Mouse (Mus musculus) right cerebral cortex, postnatal 10 days (tissue): ENCODE results near the gene Tmem235.

Experiments
- DNase-seq, 2 experiments: peaks; one replicate each; pipeline ENCODE4 v3.0.0; 2021; ENCODE audit warnings: low spot score in 2 of 2

Gene Tmem235

DNA sequence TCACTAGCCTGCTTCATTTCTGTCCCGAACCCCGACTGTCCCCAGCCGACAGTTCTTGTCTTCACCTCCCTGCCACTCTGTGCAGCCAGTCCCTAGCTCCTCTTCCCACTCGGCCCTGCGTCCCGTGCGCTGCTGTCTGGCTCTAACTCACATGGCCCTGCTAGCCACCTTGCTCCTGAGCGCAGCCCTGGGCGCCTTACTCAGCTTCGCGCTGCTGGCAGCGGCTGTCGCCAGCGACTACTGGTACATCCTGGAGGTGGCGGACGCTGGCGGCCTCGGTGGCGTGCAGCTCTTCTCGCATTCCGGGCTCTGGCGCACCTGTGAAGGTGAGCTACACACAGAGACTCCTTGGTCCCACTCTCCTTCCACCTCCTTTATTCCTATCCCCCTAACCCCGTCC, at the start of gene Tmem235:
TSS of gene Tmem235 (plus strand) at position 152 of the 400 bp plus-strand sequence.
- no peak for DNase-seq

DNA sequence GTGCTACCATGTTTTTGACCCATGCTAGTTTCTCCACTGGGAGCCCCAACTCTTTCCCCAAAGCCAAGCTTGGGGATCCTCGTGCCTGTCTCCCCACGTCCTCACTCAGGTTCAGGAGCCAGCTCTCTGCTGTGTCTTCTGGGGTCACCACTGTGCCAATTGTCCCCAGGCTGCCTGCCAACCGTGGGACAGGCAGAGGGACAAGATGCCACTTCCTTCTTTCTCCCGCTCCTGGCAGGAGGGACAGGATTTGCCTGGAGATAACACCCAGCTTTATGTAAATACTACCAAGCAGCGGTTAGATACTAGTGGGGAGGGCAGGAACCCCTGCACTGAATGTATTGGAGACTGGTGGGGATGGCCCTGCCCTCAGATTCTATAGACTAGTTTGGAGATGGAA, 46.7 kb upstream of the Tmem235 start:
- no peak for DNase-seq

DNA sequence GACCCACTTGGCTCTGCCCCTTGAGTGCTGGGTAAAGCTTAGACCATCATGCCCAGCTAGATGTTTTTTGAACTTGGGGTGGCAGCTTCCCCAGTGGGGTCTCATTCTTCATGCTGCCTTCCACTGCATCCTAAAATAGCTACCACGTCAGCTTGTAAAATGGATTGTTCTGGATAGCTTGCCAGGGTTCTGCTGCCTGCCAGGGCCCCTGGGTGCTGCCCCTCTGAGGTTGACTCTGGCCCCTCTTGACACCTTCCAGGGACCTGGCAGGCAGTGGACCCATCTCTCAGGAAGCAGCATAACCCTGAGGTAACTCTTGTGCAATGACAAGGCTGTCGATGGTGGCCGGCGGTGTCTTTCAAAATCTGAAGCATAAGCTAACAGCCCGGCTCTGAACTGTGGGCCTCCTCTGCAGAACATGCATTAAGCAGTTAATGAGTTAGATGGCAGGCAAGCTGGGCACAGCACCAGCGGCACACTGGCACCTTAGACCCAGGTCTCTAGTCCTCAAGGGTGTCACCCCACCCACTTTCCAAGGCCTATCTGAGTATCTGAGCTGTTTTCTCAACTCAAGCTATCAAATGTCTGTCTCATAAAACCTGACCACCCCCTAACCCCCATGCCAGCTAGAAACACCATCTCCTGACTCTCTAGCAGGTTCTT, 45.7 kb upstream of the Tmem235 start:
- DNase-seq, result no peak

DNA sequence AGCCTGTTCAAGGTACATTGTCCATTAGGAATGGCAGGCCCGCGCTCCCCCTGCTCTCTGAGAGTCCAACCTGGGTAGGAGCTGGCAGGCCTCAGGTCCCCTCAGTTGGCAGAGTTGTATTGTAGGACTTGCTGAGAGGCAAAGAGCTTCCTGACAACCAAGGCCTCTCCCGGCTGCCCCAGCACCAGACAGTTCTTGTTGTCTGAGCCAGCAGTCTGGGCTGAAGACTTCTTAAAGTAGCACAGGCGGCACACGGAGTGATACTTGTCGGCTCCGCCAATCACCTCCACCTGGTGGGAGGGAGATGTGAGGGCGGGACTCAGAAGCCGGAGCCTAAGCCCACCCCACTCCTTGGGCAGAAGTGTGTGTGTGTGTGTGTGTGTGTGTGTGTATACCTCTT, 44.7 kb upstream of the Tmem235 start:
- peak in 1 of 2 experiments; percentile 22 for DNase-seq

DNA sequence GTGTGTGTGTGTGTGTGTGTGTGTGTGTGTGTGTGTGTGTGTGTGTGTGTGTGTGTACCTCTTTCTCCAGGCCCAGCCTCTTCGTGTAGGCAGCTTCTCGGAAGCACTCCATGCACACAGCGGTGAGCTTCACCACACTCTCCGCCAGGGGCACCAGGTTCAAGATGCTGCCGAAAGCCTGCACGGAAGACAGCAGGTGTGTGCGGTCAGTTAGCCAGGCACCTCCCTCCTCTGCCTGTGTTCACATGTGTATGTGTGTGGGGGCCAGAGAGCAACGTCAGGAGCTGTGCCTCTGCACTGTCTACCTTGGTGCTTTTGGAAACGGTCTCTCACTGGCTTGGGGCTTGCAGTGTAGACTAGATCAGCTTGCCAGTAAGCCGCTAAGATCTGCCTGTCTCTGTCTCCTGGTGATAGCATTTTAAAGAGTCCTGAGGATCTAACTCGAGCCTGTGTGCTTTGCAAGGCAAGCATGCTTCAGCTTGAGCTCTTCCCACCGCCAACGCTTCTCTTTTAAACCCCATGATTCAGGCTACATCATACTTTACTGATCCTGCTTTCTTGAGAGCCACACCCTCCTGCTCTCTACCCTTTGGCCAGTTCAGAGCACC, 44.1 kb upstream of the Tmem235 start:
- no peak for DNase-seq

DNA sequence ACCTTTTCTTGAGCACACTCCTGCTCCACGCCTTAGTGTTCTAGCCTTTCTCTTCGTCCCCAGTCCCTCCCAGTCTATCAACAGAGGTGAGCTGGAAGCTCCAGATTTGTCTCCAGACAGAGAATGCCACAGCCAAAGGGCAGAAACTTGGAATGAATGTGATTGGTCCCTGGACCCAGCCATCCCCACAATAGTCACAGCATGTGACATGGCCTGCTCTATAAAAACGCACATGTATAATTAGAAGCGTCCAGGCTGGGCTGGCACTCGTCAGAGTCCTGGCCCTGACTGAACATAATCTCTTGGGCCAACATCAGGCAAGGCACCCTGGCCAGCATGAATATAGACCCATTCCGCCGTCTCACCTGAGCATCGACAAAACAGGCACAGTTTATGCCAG, 41.5 kb upstream of the Tmem235 start:
- no peak for DNase-seq

DNA sequence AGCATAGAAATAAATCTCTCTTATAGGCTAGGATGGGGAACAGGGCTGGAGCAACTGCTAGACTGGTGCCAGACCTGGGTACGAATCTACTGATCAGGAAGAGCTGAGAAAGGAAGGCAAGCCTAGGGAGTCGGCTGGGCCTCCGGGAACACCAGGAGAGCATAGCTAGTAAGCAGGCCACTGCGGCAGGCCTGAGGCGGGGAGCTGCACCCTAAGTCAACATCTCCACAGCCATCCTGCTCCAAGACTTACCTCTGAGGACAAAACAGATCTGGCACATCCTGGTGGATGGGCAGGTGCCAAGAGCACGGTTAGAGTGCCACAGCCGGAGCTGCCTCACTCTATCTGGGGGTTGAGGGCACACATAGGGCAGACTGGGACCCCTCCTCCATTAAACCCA, 40.4 kb upstream of the Tmem235 start:
- DNase-seq, result no peak

DNA sequence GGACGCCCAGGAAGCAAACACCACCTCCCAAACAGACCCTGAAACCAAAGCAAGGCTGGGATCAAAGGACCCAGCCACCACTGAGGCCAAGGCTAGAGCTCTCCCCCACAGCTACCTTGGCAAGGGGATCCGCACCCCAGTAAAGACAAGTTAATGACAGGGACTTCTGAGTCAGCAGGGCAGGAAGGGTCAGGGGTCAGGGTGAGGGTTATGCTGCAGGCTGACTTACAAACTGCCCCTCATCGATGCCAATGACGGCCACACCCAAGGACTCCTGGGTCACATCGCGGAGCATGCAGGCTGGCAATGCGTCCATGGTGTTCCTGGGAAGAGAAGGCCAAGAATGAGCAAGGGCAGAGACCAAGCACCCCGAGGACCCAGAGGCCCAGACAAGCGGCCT, 38.7 kb upstream of the Tmem235 start:
- no peak for DNase-seq

DNA sequence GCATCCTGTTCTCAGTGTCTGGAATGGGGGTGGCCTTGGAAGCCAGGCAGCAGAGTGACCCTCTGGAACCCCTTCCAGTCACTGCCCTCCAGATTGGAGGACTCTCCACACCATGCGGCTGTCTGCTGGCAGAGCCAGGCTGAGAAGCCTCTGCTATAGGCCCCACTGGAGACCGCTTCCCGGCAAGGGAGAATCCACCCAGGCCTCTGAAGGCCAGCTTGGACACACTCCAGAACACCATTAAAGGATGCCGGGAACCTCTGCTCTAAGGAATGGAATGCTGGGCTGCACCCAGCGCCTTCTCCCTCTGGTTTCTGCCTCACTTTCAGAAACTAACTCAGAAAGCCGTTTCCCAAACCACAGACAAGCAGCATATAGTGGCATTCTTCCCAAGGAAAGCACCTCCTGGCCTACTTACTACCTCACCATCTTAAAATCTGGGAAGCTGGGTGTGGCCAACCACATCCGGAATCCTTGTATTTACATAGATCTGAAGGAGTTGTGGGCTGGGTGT, 37.8 kb upstream of the Tmem235 start:
- no peak for DNase-seq

DNA sequence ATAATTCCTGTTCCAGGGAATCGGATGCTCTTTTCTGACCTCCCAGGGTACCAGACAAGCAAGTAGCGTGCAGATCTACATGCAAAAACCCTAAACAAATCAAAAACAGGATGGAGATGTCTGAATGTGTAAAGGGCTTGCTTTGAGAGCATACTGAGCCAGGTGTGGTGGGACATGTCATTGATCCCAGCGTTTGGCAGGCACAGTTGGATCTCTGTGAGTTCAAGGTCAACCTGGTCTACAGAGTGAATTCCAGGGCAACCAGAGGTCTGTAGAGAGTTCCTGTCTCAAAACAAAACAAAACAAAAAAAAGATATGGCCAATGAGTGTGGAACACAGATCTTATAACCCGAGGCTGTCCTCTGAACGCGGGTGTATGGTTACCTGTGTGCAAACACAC, 37.1 kb upstream of the Tmem235 start:
- DNase-seq, result no peak

DNA sequence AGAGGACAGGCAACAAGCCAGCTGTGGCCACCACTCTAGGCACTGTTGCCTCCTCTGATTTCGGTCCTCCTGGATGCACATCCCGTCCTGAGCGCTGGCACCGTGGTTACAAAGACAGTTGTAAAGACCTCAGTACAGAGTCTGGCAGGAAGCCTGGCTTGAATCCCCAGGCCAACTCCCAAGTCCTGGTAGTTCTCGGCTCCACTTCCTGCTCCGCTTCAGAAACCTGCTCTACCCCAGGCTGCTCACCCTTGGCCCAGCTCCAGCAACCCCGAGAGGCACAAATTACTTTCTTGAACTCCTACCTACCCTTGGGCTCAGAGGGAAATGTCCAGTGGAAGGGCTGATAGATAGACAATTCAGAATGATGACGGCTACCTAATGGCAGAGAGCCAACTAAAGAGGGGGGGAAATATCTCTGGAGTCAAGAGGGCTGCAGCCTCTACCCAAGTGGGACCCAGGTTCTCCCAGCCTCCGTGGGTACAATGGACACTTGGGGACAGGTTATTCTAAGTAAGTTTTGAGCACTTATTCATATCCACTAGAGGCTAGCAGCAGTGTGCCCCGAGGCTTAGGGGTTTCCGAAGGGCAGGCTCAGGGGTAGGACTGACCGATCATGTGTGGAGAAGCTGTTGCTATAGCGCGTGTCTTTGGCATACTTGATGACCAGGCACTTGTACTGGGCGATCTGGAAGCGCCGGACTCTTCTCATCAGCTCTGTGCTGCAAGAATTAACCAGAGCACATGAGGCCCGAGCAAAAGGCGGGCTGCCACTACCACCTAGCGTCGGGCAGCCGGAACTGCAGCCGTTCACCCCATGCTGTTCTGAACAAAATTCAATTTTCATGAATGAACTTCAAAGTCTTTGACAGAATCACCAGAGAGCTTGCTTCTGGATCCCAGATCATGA, 36.2 kb upstream of the Tmem235 start:
- peak; percentile 84 to 88 for DNase-seq

DNA sequence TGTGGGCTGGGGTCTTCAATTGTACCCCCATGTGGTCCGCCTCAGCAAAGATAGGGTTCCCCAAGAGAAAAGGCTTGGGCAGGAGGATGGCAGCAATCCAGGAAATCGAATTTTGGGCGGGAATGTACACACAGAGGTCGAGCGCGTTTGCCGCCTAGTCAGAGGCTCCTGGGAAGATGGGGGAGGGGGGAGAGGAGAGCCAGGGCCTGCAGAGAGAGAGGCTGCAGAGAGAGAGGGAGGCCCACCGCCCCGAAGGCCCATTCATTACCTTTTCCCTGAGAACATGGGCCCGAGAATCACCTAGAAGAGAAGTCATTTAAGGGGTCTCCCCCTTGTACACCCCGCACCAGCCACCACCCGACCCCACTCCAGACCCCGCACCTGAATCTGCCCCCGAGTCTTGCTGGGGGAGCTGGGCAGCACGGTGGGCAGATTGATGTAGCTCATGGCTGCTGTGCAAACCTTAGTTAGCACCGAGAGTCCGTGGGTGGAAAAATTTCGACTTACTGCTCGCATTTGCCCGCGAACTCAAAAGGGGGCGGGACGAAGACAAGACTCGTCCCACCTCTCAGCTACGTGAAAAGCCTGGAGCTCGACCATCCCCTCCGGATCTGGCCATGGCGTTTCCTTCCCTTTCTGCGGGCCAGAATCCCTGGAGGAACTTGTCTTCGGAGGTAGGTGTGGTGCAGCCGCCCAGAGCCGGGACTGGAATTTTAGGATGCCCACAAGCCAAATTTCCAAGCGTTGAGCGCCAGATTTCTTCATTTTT, 35.0 kb upstream of the Tmem235 start, which contains the start of the genes Afmid and Tk1:
TSS of gene Afmid (plus strand) at position 592 of the 769 bp plus-strand sequence.
TSS of gene Tk1 (minus strand) at position 760 of the 769 bp plus-strand sequence.
- peak; percentile 79 to 80 for DNase-seq

DNA sequence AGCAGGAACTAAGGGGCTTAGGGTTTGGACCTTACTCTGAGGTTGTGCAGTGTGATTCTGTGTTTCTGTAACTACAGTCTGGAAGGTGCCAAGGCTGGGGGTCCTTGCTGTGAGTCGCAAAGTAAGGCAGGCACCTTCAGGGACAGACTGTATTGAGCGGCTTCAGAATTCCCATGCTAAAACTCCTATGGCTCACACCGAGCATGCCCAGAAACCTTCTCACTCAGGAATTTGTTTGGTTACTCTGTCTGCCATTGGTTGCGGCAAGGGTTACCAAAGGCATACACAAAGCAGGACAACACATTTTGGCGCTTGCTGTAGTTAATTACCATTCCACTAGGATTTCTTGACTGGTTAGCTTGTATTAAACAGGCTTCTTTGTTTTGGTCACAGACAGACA, 34.4 kb upstream of the Tmem235 start:
- DNase-seq, result no peak

DNA sequence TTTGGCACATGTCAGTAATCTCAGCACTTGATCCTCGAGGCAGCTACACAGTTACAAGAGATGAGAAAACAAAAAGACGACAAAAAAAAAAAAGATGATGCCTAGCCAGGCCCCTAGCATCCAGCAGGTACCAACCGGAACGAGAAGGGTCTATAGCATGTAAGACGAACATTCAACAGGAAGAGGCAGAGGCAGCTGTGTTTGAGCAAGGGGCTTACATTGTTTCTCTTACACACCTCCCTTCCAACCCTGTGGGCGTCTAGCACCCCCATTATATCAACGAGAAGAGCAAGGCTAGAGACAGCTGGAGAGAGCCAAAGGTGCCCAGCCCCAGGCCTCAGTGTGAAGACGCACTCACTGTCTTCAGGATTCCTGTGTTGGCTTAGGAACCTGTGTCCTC, 33.6 kb upstream of the Tmem235 start:
- no peak for DNase-seq

DNA sequence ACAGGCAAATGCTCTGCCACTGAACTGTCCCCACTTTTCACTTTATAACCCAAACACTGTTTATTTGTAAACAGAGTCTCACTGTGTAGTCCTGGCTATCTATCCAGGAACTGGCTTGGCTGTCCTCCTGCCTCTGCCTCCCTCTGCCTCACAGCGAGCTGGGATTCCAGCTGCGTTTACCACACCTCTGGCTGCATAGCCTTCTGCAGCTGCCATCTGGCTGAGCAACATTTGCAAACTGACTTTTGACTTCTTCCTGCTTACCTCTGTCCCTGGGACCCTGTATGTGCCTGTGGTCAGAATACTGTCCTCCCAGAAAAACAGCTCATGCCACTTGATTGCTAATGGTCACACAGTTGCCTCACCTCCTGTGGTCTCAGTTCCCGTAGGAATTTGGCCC, 33.2 kb upstream of the Tmem235 start:
- no peak for DNase-seq

DNA sequence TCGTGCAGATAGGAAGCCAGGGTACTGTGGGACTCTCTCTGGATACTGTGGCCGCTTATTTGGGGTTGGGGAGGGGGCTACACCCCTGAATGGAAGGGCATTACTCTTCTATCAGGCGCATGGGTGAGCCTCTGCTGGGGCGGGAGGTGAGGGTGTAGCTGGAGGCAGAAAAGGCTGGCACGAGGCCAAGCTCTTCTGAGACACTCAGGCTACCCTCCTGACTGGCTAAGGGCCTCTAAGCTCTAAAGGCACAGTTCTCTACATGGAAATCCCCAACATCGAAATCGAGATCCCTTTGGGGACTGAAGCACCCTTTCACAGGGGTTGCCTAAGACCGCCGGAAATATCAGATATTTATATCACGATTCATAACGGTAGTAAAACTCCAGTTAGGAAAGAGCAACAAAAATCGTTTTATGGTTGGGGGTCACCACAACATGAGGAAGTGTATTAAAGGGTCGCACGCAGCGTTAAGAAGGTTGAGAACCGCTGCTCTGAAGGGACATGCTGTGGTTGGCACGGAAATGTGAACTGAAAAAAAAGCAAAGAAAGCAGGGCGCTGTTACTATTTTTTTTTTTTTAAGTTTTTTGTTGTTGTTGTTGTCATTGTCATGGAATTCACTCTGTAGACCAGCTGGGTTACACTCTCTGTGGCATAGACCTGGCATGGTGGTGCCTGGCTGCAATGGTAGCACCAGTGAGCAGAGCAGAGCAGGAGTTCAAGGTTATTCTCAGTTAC, 32.2 kb upstream of the Tmem235 start:
- DNase-seq, result no peak

DNA sequence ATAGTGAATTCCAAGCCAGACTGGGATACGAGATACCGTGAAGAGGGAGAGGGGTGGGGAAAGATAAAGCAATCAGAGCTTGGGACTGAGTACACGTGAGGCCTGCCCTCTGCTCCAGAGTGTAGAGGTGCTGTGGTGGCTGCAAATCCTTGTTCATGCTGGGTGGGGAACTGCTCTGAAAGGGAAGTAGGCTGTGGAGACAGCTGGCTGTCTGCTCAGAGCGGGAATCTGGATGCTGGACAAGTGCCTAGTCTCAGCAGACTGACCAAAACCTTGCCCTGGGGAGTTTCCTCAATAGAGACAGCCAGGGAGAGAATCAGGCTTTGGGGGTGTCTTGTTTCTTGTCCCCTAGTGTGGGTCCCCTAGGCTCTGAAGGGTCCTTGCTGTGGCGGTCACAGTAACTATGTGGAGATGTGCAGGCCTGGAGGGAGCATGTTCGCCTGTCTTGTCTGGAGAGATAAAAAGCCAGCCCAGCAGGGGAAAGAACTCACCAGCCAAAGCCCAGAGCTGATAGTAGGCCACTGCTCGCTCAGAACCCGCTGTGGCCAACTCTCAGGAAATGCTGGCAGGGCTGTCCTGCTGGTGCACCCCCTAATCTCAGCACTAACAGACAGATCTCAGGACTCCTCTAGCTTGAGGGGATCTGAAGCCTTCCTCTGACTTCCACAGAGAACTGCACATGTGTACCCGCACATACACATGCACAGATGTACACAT, 31.5 kb upstream of the Tmem235 start:
- peak in 1 of 2 experiments; percentile 67 for DNase-seq

DNA sequence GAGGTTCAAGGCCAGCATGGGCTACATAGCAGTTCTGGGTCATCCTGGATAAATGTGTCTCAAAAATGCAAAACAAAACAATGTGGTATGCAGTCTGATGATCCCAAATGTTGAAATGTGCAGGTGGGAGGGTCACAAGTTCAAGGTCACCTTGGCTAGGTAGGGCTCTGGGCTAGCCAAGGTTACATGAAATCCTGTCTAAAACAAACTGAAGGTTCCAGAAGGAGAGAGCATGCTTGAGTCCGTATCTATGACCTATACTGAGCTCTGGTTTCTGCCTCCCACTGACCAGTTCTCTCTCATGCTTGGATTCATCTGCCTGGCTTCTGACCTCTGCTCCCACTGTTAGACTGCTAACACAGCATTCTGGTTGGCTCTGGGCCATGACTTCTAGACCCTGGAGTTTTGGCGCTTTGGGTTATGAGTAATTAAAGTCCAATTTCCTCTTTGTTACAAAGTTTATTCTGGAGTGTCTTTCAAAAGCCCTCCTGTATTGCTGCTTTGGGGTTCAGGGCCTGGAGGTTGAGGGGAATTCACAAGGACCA, 30.8 kb upstream of the Tmem235 start:
- DNase-seq, result no peak

DNA sequence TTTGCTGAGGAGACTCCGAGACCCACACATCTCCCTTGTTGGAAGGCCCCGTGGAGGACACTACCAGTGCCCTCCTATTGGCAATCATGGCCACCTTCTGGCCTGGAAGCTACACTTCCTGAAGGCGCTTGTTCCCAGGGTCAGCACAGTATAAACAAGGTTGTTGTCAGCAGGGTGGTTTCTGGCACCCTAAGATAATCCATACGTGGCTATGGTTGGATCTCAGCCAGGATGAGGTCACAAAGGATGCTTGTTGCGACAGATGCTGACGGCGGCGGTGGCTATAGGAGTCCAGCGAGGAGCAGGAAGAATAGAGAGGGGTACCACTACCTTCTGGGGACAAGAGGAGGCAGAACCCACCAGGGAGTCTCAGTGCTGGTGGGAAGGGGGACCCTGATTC, 30.2 kb upstream of the Tmem235 start:
- no peak for DNase-seq
